Mouse (Mus musculus) embryonic facial prominence, embryonic 13.5 days (tissue): Measurements from ENCODE around the gene Rnf216. TPM values are rescaled to one million over a fixed set of nuclear protein-coding genes. Genes with fewer than 3 reads are reported as not detected.

Experiments used
- ATAC-seq: fragments of 200-750 bp; cut with Nextera tagmentation; 2 replicates; pipeline ENCODE4 v1.8.0; 2017; ENCODE audit warnings: low read depth; ENCODE audit not compliant: insufficient number of reproducible peaks, insufficient read depth, low FRiP score, low TSS enrichment
- H3K27ac ChIP-seq: fragments of 300-500 bp; sonication (generic); 2 replicates; pipeline ENCODE4 v1.5.1; 2015; ENCODE audit warnings: moderate library complexity, mild to moderate bottlenecking, inconsistent platforms
- H3K27me3 ChIP-seq: fragments of 300-500 bp; sonication (generic); 2 replicates; pipeline ENCODE4 v1.6.1; 2015; ENCODE audit warnings: mild to moderate bottlenecking, inconsistent platforms
- H3K36me3 ChIP-seq: fragments of 300-500 bp; sonication (generic); 2 replicates; pipeline ENCODE4 v1.6.1; 2015; ENCODE audit warnings: mild to moderate bottlenecking, inconsistent platforms
- H3K4me1 ChIP-seq: fragments of 300-500 bp; sonication (generic); 2 replicates; pipeline ENCODE4 v1.6.1; 2015; ENCODE audit warnings: inconsistent platforms
- H3K4me2 ChIP-seq: fragments of 300-500 bp; sonication (generic); 2 replicates; pipeline ENCODE4 v1.6.1; 2015; ENCODE audit warnings: moderate library complexity, mild to moderate bottlenecking, inconsistent platforms
- H3K4me3 ChIP-seq: fragments of 300-500 bp; sonication (generic); 2 replicates; pipeline ENCODE4 v1.5.1; 2015; ENCODE audit warnings: mild to moderate bottlenecking, inconsistent platforms
- H3K9ac ChIP-seq: fragments of 300-500 bp; sonication (generic); 2 replicates; pipeline ENCODE4 v1.6.1; 2015; ENCODE audit warnings: mild to moderate bottlenecking, inconsistent platforms
- H3K9me3 ChIP-seq: fragments of 300-500 bp; sonication (generic); 2 replicates; pipeline ENCODE4 v1.6.1; 2016; ENCODE audit warnings: inconsistent platforms
- WGBS: fragments of 180-500 bp; shearing (Covaris S2); methylation state at CpG from one replicate; pipeline ENCODE4 v1.1.7; 2015; ENCODE audit warnings: mixed read lengths; 5-methylcytosine and 5-hydroxymethylcytosine counted together
- polyA plus RNA-seq: library from polyadenylated mRNA; unstranded; fragments of >200 nt; fragmentation: Nextera tagmentation; extraction: Ambion mirVana; gene quantifications from 2 replicates; pipeline ENCODE4 v1.2.1, GENCODE M21; 2015

Gene Rnf216
- polyA plus RNA-seq, 1 experiment from 2014 or later = 51.3 TPM

DNA sequence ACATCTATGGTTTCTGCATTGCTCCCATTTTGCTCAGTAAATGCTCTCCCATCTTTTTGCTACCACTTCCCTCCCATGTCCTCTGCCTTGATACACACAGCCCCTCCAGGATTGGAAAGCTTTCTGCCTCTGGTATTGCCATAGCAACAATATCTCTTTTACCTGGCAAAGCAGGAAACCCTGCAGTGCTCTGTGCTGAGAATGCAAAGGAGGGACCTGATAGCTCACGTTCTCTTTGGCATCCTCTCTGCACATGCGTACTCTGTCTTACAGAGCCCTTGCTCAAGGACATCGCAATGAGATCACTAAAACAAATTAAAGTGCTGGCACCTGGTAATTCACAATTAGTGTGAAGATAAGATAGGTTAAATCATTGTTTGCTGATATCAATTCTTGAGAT is 51.3 kb downstream of the Rnf216 start:
- 79% methylated on average over 3 of the region's 3 CpGs for WGBS

DNA sequence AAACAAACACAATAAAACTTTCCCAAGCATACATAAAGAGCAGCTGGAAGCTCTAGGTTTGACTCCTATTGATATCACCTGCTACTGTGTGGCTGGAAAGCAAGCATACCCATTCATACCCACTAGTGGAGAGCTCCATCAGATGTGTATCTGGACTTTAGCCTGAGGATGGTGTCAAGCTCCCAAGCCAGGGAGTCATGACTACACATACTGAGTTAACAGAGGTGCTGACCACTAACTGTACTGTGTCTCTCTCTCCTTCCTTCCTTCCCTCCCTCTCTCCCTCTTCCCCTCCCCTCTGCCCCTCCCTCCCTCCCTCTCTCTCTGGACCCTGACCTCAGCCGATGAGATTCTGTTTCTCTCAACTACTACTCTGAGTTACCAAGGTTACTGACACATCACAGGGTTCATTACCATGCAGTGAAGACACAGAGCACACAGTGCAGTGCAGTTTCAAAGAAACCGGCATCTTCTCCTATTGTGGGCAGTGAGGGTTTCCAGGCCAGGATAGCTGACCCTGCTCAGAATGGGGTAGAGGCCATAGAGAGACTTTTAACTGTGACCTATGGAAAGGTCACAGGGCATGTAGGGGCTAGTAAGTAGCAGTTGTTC is 51.9 kb downstream of the Rnf216 start:
- Histone ChIP-seq H3K9ac (no peak overlapping the region), H3K4me1 (peaks cover 23% of the 10 kb centered on the region), H3K27me3 (no peaks in the 10 kb centered on the region), H3K9me3 (no peaks in the 10 kb centered on the region), H3K36me3 (peaks cover 66% of the 10 kb centered on the region), H3K27ac (no peak overlapping the region), H3K4me3 (no peak overlapping the region), H3K4me2 (no peak overlapping the region)
- WGBS = 37% methylated on average over 2 of the region's 2 CpGs
- ATAC-seq = no peak

More for the DNA sequence above, 51.3 kb downstream of the Rnf216 start:
- no peaks in the 10 kb centered on the region for H3K27me3 ChIP-seq
- no peaks in the 10 kb centered on the region for H3K9me3 ChIP-seq
- ATAC-seq = no peak
- no peak overlapping the region for H3K27ac ChIP-seq
- peaks cover 70% of the 10 kb centered on the region for H3K36me3 ChIP-seq
- H3K4me3 ChIP-seq = no peak overlapping the region
- peaks cover 23% of the 10 kb centered on the region for H3K4me1 ChIP-seq
- H3K4me2 ChIP-seq = no peak overlapping the region
- no peak overlapping the region for H3K9ac ChIP-seq

DNA sequence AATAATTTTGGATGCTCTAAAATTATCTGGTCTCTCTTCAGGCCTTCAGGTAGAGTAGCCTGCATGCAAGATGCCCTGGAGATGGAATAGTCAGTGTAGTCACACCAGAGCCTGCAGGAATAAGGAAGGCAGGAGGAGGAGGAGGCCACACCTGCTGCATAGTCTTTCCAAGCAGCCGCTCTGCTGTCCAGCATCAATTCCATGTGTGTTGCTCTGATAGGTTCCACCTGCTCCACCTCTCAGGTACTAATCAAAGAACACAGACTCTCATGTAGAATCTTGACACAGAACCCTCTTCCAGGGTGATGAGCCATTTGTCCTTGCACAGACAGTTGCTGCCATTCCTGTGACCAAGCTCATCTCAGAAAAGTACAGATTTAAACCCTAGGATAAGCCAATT is 52.8 kb downstream of the Rnf216 start:
- H3K27ac ChIP-seq = no peak overlapping the region
- peaks cover 23% of the 10 kb centered on the region for H3K4me1 ChIP-seq
- peaks cover 58% of the 10 kb centered on the region for H3K36me3 ChIP-seq
- no peaks in the 10 kb centered on the region for H3K27me3 ChIP-seq
- no peak overlapping the region for H3K4me2 ChIP-seq
- H3K9ac ChIP-seq = no peak overlapping the region
- 78% methylated on average over 1 of the region's 1 CpGs for WGBS
- no peak overlapping the region for H3K4me3 ChIP-seq
- H3K9me3 ChIP-seq = no peaks in the 10 kb centered on the region
- no peak for ATAC-seq

DNA sequence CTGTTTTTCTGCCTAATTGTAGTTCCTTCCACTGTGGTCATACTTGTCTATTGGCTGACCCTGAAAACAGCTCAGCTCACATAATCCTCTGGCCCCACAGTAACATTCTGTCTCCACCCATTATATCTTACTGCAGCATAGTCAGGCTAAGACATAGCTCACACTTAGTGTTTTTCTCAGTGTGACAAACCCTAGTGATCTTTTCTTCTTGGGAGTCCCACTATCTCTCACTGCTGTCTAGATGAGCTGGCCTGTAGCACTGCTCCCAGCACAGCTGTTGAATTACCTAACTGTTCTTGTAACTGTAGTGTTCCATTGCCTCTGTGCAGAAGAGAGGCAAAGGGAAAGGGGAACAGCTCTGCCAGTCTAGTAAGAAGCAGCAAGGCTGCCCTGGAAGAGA is 53.6 kb downstream of the Rnf216 start:
- H3K27ac ChIP-seq = peak overlapping the region; percentile 17; the same call in 1 of the 2 replicates
- H3K4me2 ChIP-seq = no peak overlapping the region
- H3K36me3 ChIP-seq = peaks cover 51% of the 10 kb centered on the region

DNA sequence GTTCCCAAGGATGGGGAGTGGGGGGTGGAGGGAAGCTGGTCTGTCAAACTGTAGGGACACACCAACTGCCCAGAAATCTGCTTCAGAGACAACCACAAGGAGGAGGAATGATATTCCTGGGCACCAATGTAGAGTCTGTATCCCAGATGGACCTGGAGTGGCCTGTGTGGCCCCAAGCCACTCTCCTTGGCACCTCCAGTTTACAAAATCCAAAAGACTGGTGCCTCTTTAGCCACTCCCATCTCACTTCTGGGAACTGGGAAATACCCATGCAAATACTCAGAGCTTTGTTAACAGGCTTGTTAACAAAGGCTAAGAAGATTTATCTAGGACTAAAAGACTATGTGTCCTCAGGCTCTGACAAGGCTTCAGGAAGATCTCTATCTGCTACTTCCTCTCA is 54.1 kb downstream of the Rnf216 start:
- Histone ChIP-seq H3K27me3 (no peaks in the 10 kb centered on the region), H3K4me1 (peaks cover 28% of the 10 kb centered on the region), H3K36me3 (peaks cover 49% of the 10 kb centered on the region), H3K4me2 (no peak overlapping the region), H3K27ac (peak overlapping the region; percentile 77; the same call in 1 of the 2 replicates), H3K9ac (no peak overlapping the region), H3K9me3 (no peaks in the 10 kb centered on the region), H3K4me3 (no peak overlapping the region)
- ATAC-seq = no peak

More for the DNA sequence above, 53.6 kb downstream of the Rnf216 start:
- H3K9ac ChIP-seq = no peak overlapping the region
- H3K4me3 ChIP-seq = no peak overlapping the region
- no peaks in the 10 kb centered on the region for H3K9me3 ChIP-seq
- no peaks in the 10 kb centered on the region for H3K27me3 ChIP-seq
- peaks cover 23% of the 10 kb centered on the region for H3K4me1 ChIP-seq
- no peak for ATAC-seq

DNA sequence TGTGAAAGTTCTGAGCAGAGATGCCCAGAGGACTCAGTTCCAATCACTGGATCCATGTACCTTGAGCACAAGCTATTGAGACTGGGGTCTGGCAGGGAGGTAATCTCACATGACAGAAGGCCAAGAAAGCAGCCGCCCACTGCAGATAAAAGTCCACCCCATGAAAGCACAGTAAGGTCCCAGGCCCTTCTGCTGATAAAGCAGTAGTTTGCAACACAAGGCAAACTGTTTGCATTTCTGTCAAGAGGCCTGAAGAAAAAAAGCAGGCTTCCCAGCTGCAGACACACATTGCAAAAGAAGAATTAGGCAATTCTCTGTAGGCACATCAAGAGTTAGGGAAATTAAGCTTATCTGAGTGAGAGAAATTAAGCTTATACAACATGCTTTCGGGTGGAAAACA is 54.6 kb downstream of the Rnf216 start:
- H3K4me3 ChIP-seq = no peak overlapping the region
- ATAC-seq = no peak
- peaks cover 33% of the 10 kb centered on the region for H3K4me1 ChIP-seq

DNA sequence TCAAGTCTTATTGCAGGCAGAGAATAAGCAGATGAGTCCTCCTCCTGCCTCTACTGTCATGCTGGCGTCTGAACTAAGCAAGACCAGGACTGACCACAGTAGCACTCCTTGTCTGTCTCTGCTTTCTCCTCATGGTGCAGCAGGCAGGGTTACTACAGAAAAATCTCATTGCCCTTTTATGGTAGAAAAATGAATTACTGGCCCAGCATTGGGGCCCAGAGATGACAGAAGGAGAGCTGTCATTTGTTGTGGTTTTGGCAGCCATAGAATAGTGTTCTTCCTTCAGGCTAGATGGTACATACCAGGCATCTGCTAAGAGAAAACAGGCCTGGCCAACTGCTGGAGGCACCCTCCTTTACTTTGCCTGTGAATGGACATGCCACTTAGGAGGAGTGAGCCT is 55.0 kb downstream of the Rnf216 start:
- peak overlapping the region; percentile 77 for H3K27ac ChIP-seq
- H3K36me3 ChIP-seq = peaks cover 44% of the 10 kb centered on the region
- no peaks in the 10 kb centered on the region for H3K9me3 ChIP-seq
- ATAC-seq = no peak
- H3K9ac ChIP-seq = no peak overlapping the region
- H3K27me3 ChIP-seq = no peaks in the 10 kb centered on the region
- H3K4me2 ChIP-seq = no peak overlapping the region
- peaks cover 37% of the 10 kb centered on the region for H3K4me1 ChIP-seq
- H3K4me3 ChIP-seq = no peak overlapping the region
- 52% methylated on average over 1 of the region's 1 CpGs for WGBS

More for the DNA sequence above, 54.6 kb downstream of the Rnf216 start:
- 60% methylated on average over 2 of the region's 2 CpGs for WGBS
- Histone ChIP-seq H3K9me3 (no peaks in the 10 kb centered on the region), H3K27me3 (no peaks in the 10 kb centered on the region), H3K27ac (peak overlapping the region; percentile 77), H3K9ac (no peak overlapping the region), H3K4me2 (no peak overlapping the region), H3K36me3 (peaks cover 48% of the 10 kb centered on the region)

DNA sequence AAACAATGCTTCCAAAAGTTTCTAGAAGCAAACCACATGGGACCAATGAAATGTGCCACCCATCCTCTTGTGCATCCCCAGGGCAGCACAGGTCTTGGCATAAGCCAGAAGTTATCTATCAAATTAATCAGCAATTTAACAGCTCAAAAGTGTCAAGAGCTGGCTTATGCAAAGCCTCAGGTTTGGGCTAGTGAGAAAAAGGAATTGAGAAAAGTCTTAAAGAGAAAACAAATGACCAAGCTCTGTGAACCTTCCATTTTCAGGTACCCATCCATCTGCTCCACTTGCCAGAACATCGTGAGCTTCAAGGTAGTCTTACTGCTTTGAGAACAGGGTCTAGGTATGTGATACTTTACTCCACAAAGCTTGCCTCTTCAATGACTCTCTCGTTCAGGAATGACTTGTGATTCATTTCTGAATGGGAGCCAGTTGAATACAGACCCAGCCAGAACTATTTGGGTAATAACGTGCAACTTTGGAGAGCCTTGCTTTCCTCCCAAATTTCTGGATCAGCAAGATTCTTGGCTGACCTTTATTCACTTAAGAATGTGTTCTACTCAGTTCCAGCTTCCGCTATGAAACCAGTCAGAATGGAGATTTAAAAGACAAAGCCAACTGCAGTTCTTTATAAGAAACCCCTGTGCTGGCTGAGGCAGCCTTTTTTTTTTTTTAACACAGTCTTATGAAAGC is 56.5 kb downstream of the Rnf216 start:
- no peak for ATAC-seq
- Histone ChIP-seq H3K4me2 (no peak overlapping the region), H3K9ac (no peak overlapping the region), H3K4me1 (peaks cover 38% of the 10 kb centered on the region), H3K27me3 (no peaks in the 10 kb centered on the region), H3K27ac (no peak overlapping the region), H3K36me3 (peaks cover 39% of the 10 kb centered on the region), H3K9me3 (no peaks in the 10 kb centered on the region), H3K4me3 (no peak overlapping the region)
- 71% methylated on average over 4 of the region's 4 CpGs for WGBS

DNA sequence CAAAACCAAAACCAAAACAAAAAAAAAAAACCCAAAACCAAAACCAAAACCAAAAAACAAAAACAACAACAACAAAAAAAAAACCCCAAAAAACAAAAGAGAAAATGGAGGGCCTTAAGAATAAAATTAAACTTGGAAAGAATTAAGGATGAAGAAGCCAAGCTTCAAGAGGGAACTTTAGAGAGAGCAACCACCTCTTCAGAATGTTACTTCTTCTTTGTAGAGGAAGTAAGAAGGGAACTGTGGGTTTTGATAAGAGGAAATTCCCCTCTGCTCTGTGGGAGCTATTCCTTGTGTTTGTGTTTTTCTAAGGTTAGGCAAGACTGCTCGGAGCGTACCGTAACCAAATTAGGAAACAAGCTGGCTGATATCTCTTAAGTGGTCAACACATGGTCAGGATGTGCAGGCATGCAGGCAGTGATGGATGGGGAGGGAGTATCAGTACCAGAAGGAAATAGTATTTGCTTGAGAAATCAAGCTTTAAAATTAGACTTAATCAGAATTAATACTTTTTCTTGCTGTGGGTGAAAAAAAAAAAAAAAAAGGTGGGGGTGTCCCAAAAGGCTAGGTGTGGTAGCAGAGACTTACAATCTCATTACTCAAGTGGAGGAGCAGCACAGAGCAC is 57.2 kb downstream of the Rnf216 start:
- H3K36me3 ChIP-seq = peaks cover 35% of the 10 kb centered on the region
- H3K4me1 ChIP-seq = peaks cover 39% of the 10 kb centered on the region
- no peak overlapping the region for H3K4me2 ChIP-seq
- no peaks in the 10 kb centered on the region for H3K27me3 ChIP-seq
- no peak overlapping the region for H3K9ac ChIP-seq
- H3K27ac ChIP-seq = no peak overlapping the region
- H3K9me3 ChIP-seq = no peaks in the 10 kb centered on the region
- 66% methylated on average over 3 of the region's 3 CpGs for WGBS
- no peak for ATAC-seq
- H3K4me3 ChIP-seq = no peak overlapping the region

DNA sequence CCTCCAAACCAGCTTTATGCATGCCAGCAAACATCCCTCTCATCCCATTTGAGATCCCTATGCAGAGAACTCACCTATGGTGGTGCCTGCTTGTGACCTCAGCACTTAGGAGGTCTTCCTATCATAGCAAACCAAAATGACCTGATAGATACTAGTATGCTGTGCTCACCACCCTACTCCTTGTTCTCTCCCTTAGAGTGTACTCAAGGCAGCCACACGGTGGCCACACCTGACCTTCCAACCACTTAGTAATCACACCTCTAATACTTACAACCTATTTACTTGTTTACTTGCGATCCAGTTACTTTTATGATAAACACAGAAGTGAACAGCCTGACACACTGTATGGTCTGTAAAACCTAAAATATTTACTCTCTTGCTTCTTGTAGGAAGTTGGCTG is 58.1 kb downstream of the Rnf216 start:
- peaks cover 29% of the 10 kb centered on the region for H3K36me3 ChIP-seq
- H3K27ac ChIP-seq = no peak overlapping the region

DNA sequence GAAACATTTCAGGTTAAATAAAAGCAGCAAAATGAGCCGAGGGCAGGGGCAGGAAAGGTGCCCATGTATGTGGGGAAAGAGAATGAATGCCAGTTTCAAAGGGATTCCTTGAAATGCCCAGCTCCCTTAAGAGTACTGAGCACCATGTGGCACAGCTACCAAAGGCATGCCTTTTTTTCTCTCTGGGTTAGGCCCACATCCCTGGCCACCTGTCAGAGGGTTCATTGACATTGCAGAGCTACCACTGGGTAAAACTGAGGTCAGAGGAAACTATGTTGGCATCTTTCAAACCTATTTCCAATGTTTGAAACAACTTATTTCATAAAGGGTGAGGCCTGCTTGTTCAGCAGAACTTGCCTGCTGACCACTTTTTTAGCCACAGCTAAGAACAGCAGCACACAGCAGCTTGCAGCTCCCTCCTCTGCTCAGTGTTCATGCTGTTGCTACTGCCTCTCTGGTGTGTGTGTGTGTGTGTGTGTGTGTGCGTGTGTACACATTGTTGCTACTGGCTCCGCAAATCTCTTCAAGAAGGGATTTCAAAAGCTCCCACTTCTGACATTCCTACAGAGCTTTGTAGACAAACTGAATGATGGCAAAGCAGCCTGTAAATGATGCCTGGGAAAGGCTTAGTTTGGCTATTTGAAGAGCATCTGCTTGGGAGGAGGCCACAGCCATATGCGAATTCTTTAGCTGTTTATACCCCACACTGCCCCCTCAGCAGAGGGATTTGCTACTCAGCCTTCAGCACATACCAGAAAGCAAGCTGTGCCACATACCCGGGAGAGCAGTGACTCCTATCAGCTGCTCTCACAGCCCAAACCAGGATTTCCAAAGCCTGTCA is 59.4 kb downstream of the Rnf216 start:
- Histone ChIP-seq H3K27ac (peak overlapping the region; percentile 66), H3K27me3 (no peaks in the 10 kb centered on the region), H3K4me2 (0 out of 2 replicates have a peak overlapping the region, but pooled peaks have one; percentile 3), H3K4me1 (peaks cover 45% of the 10 kb centered on the region), H3K9me3 (no peaks in the 10 kb centered on the region), H3K36me3 (peaks cover 25% of the 10 kb centered on the region), H3K9ac (no peak overlapping the region), H3K4me3 (no peak overlapping the region)
- ATAC-seq = no peak
- WGBS = 46% methylated on average over 5 of the region's 5 CpGs

More for the DNA sequence above, 58.1 kb downstream of the Rnf216 start:
- WGBS = 84% methylated on average over 2 of the region's 2 CpGs
- peaks cover 47% of the 10 kb centered on the region for H3K4me1 ChIP-seq
- ATAC-seq = no peak
- H3K27me3 ChIP-seq = no peaks in the 10 kb centered on the region
- no peak overlapping the region for H3K9ac ChIP-seq
- no peak overlapping the region for H3K4me2 ChIP-seq
- H3K9me3 ChIP-seq = no peaks in the 10 kb centered on the region
- H3K4me3 ChIP-seq = no peak overlapping the region
